Mouse (Mus musculus) stomach, embryonic 15.5 days (tissue): ENCODE data around the gene Crybb2. TPM values are rescaled to one million over a fixed set of nuclear protein-coding genes. Genes with fewer than 3 reads are reported as not detected.

Source experiments
- ATAC-seq: fragments of 200-750 bp; cut with Nextera tagmentation; 2 replicates; pipeline ENCODE4 v1.8.0; 2017; ENCODE audit warnings: low read depth, moderate number of reproducible peaks, moderate TSS enrichment; ENCODE audit not compliant: insufficient read depth, low FRiP score
- H3K27ac ChIP-seq: fragments of 300-500 bp; sonication (generic); 2 replicates; pipeline ENCODE4 v1.5.1; 2015; ENCODE audit warnings: mild to moderate bottlenecking, inconsistent platforms
- H3K27me3 ChIP-seq: fragments of 300-500 bp; sonication (generic); replicated peaks from 2 replicates; pipeline ENCODE4 v1.6.1; 2015; ENCODE audit warnings: inconsistent platforms
- H3K36me3 ChIP-seq: fragments of 300-500 bp; sonication (generic); 2 replicates; pipeline ENCODE4 v1.6.1; 2015; ENCODE audit warnings: inconsistent platforms
- H3K4me1 ChIP-seq: fragments of 300-500 bp; sonication (generic); 2 replicates; pipeline ENCODE4 v1.6.1; 2015; ENCODE audit warnings: inconsistent platforms
- H3K4me2 ChIP-seq: fragments of 300-500 bp; sonication (generic); 2 replicates; pipeline ENCODE4 v1.6.1; 2015; ENCODE audit warnings: mild to moderate bottlenecking, inconsistent platforms
- H3K4me3 ChIP-seq: fragments of 300-500 bp; sonication (generic); replicated peaks from 2 replicates; pipeline ENCODE4 v1.5.1; 2015; ENCODE audit warnings: inconsistent platforms
- H3K9ac ChIP-seq: fragments of 300-500 bp; sonication (generic); 2 replicates; pipeline ENCODE4 v1.6.1; 2015; ENCODE audit warnings: inconsistent platforms
- H3K9me3 ChIP-seq: fragments of 300-500 bp; sonication (generic); 2 replicates; pipeline ENCODE4 v1.6.1; 2016; ENCODE audit warnings: inconsistent platforms
- WGBS: fragments of 180-500 bp; shearing (Covaris S2); methylation state at CpG from one replicate; pipeline ENCODE4 v1.1.7; 2015; 5-methylcytosine and 5-hydroxymethylcytosine counted together
- polyA plus RNA-seq: library from polyadenylated mRNA; unstranded; fragments of >200 nt; fragmentation: Nextera tagmentation; extraction: Ambion mirVana; gene quantifications from 2 replicates; pipeline ENCODE4 v1.2.1, GENCODE M21; 2015

Gene Crybb2
- polyA plus RNA-seq, 1 experiment from 2014 or later: not detected

DNA sequence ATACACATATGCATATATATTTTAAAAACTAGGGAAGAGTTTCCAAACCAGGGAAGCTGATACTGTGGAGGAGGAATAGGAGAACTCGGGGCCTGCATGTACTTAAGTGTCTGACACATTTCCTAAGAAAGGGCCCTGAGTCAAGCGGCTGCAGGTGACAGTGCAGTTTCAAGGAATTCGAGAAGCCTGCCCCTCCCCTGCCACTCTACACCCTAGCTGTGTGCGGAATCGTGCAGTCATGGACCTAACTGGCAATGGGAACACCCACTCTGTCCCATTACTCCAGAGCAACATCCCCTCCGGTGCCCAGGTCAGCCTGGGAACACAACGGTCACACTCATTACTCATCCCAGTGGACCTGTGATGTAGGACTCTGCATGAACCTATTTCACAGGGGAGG lies 36.7 kb upstream of the Crybb2 start:
- H3K4me1 ChIP-seq: peaks cover 23% of the 10 kb centered on the region
- H3K27ac ChIP-seq: no peak overlapping the region; the same call in 1 of the 2 replicates
- WGBS: 64% methylated on average over 7 of the region's 7 CpGs
- H3K4me2 ChIP-seq: no peak overlapping the region
- H3K9ac ChIP-seq: no peak overlapping the region
- H3K27me3 ChIP-seq: no peaks in the 10 kb centered on the region
- no peak overlapping the region for H3K4me3 ChIP-seq
- no peak for ATAC-seq
- no peaks in the 10 kb centered on the region for H3K36me3 ChIP-seq
- H3K9me3 ChIP-seq: no peaks in the 10 kb centered on the region

DNA sequence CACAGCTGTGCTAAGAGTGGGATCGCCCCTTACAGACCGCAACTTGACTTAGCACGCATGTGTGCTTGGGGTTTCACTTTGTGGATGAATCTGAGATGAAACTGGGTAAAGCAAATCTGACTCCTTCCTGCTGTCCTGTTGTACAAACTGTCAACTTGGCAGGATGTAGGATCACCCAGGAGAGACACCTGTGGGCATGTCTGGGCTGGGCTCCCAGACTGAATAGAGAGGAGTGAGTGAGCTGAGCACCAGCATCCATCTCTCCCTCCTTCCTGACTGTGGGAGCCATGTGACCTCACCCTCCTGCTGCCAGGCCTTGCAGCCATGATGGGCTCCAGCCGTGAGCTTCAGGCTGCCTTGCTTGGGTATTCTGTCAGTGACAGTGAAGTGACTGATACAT lies 35.6 kb upstream of the Crybb2 start:
- no peak overlapping the region for H3K9ac ChIP-seq
- no peak overlapping the region for H3K4me3 ChIP-seq
- H3K4me2 ChIP-seq: no peak overlapping the region
- H3K27ac ChIP-seq: peak overlapping the region; percentile 7; the same call in 1 of the 2 replicates
- H3K36me3 ChIP-seq: no peaks in the 10 kb centered on the region; the same call in 1 of the 2 replicates
- H3K27me3 ChIP-seq: no peaks in the 10 kb centered on the region
- H3K9me3 ChIP-seq: no peaks in the 10 kb centered on the region
- WGBS: 83% methylated on average over 4 of the region's 4 CpGs
- ATAC-seq: no peak
- H3K4me1 ChIP-seq: peaks cover 15% of the 10 kb centered on the region

DNA sequence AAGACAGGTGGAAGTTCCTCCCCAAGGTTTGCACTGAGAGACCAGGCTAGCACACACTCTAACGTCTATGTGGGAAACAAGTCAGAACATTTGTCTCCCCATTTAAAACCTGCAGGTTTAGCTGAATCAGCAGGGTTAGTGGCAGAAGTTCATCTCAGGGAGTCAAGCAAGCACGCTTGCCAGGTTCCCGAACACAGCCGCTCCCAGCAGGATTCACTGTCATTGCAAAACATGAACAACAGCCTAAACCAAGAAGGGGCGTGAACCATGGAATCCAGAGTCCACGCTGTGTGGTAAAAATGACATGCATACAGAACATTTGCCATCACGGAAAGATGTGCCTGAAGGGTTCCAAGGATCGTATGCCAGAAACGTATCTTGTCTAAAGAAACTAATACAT lies 35.1 kb upstream of the Crybb2 start:
- no peaks in the 10 kb centered on the region; the same call in 1 of the 2 replicates for H3K36me3 ChIP-seq
- 75% methylated on average over 9 of the region's 9 CpGs for WGBS
- H3K4me3 ChIP-seq: no peak overlapping the region
- peak overlapping the region; percentile 7; the same call in 1 of the 2 replicates for H3K27ac ChIP-seq
- peaks cover 16% of the 10 kb centered on the region for H3K4me1 ChIP-seq
- H3K4me2 ChIP-seq: no peak overlapping the region
- ATAC-seq: no peak
- no peaks in the 10 kb centered on the region for H3K27me3 ChIP-seq
- no peaks in the 10 kb centered on the region for H3K9me3 ChIP-seq
- H3K9ac ChIP-seq: no peak overlapping the region

DNA sequence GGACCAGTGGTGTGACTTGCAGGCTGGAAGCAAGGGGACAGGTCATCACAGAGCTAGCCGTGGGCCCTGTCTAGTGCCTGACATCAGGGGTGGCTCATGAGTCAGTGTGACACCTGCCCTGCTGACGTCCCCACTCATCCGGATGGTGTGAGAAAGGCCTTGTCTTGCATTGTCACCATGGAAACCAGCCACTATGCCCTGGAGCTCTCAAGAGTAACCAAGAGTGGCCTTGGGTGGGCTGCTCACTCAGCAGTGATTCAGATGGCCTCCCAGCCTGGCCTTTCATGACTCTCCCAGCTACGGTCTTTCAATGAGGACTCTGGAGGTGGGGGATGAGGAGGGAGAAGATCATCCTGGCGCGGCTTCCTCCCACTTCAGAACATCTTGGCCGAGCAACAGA lies 32.5 kb upstream of the Crybb2 start:
- Histone ChIP-seq H3K4me3 (no peak overlapping the region), H3K36me3 (peaks cover under 1% of the 10 kb centered on the region; the same call in 1 of the 2 replicates), H3K4me2 (no peak overlapping the region), H3K27ac (no peak overlapping the region), H3K9me3 (no peaks in the 10 kb centered on the region), H3K27me3 (no peaks in the 10 kb centered on the region), H3K9ac (no peak overlapping the region), H3K4me1 (peaks cover 8% of the 10 kb centered on the region; the same call in 1 of the 2 replicates)
- ATAC-seq: no peak
- WGBS: 64% methylated on average over 7 of the region's 7 CpGs

DNA sequence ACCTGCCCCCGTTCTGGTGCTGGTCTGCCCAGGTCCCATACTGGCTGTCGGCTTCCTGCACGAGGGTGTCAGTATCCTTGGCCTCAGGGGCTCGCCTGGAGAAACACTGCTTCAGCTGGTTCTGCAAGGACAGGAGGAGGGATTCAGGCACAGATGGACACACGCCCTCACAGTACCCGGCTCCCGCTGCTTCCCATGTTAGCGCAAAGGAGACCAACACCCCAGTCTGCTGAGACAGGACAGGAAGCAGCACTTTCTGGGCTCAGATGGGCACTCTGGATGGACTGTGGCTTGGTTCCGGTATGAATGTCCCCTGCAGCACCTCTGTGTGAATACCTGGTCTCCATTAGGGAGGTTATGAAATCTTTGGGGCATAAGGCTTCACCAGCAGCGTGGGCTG lies 31.5 kb upstream of the Crybb2 start:
- no peak overlapping the region for H3K4me2 ChIP-seq
- no peak for ATAC-seq
- no peak overlapping the region for H3K4me3 ChIP-seq
- 0 out of 2 replicates have a peak, but pooled peaks cover 4% of the 10 kb centered on the region for H3K4me1 ChIP-seq
- 79% methylated on average over 10 of the region's 10 CpGs for WGBS
- H3K27me3 ChIP-seq: no peaks in the 10 kb centered on the region
- H3K9me3 ChIP-seq: no peaks in the 10 kb centered on the region
- H3K9ac ChIP-seq: no peak overlapping the region
- no peak overlapping the region for H3K27ac ChIP-seq
- peaks cover 6% of the 10 kb centered on the region; the same call in 1 of the 2 replicates for H3K36me3 ChIP-seq

DNA sequence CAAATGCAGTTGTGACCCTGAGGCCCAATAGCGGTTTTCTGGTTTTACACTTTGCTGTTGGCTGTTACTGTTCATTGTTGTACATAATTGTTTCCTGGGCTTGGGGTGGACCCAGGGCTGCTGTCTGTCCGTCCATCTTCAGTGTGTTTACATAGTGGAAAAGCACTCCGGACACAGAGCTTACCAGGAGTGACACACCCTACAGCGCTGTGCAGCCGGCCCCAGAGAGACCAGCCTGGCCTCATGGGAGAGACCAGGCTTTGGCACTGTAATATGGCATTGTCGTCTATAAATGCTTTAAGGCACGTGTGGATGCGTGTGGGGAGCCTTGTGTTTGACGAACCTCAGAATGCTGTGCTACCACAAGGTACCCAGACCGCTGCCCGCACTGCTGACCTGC lies 30.5 kb upstream of the Crybb2 start:
- no peak overlapping the region for H3K27ac ChIP-seq
- H3K4me2 ChIP-seq: no peak overlapping the region
- H3K9me3 ChIP-seq: no peaks in the 10 kb centered on the region
- H3K36me3 ChIP-seq: peaks cover 12% of the 10 kb centered on the region; the same call in 1 of the 2 replicates
- 0 out of 2 replicates have a peak, but pooled peaks cover 4% of the 10 kb centered on the region for H3K4me1 ChIP-seq
- no peak overlapping the region for H3K9ac ChIP-seq
- 67% methylated on average over 11 of the region's 11 CpGs for WGBS
- no peak overlapping the region for H3K4me3 ChIP-seq
- no peak for ATAC-seq
- H3K27me3 ChIP-seq: no peaks in the 10 kb centered on the region

DNA sequence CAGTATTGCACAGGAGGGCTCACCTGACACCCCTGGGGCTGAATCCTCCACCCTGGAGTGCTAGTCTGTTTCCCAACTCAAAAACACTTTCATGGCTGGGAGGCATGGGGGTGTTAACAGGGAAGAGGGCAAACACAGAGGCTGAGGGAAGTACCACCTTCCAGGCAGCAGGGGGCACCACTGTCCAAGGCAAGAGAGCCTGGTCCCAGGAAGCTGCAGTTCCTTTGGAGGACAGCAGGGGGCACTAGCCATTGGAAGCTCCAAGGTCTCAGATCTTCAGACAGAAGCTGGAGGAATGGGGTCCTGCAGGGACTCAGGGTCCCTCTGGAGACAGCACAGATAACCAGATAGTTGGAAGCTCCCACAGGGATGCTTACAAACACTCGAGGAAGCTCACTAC lies 29.6 kb upstream of the Crybb2 start:
- WGBS: 22% methylated on average over 1 of the region's 1 CpGs
- H3K4me3 ChIP-seq: no peak overlapping the region
- peak; percentile 18; the same call in 1 of the 2 replicates for ATAC-seq
- H3K36me3 ChIP-seq: peaks cover 12% of the 10 kb centered on the region; the same call in 1 of the 2 replicates
- no peaks in the 10 kb centered on the region for H3K27me3 ChIP-seq
- H3K4me1 ChIP-seq: 0 out of 2 replicates have a peak, but pooled peaks cover 4% of the 10 kb centered on the region
- no peak overlapping the region for H3K4me2 ChIP-seq
- H3K9ac ChIP-seq: no peak overlapping the region
- no peaks in the 10 kb centered on the region for H3K9me3 ChIP-seq
- H3K27ac ChIP-seq: no peak overlapping the region

DNA sequence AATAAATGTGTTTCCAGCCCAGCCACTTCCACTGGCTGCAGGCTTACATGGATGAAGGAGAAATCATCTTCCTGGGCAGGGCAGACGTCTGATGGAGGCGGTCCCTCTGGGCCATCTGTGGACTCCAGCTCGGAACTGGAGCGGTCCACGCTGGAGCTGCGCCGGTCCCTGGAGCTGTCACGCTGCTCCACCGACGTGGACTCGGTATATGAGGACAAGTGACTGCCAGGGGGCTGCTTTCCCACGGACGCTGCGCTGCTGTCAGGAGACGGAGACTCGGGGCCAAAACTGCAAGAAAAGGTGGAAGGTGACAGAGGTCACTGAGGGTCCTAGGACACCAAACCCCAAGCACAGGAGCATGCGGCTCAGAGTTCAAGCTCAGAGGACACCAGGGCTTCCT lies 27.6 kb upstream of the Crybb2 start:
- no peak overlapping the region for H3K4me3 ChIP-seq
- peaks cover 12% of the 10 kb centered on the region; the same call in 1 of the 2 replicates for H3K36me3 ChIP-seq
- H3K27me3 ChIP-seq: no peaks in the 10 kb centered on the region
- H3K4me1 ChIP-seq: 0 out of 2 replicates have a peak, but pooled peaks cover 4% of the 10 kb centered on the region
- H3K27ac ChIP-seq: no peak overlapping the region
- no peak overlapping the region for H3K4me2 ChIP-seq
- H3K9ac ChIP-seq: no peak overlapping the region
- no peak for ATAC-seq
- WGBS: 88% methylated on average over 17 of the region's 17 CpGs
- no peaks in the 10 kb centered on the region for H3K9me3 ChIP-seq

DNA sequence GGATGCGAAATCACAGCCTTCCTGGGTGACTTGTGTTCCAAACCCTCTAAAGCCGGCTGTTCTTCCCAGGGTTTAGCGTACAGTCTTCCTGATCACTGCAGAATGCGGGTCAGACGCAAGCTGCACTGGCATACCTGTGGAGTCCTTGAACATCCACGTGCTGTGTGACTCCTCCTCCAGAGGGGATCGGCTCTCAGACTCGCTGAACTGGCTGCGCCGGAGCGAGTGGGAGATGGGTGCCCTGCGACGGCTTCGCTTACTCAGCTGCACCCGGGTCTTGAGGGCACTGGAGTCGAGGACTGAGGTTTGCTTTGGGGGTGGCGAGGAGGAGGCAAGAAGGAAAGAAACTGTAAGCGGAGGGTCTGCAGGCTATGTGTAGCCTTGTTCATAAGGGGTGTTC lies 25.5 kb upstream of the Crybb2 start:
- no peak for ATAC-seq
- no peak overlapping the region for H3K27ac ChIP-seq
- H3K9me3 ChIP-seq: no peaks in the 10 kb centered on the region
- H3K9ac ChIP-seq: no peak overlapping the region
- no peak overlapping the region for H3K4me2 ChIP-seq
- no peak overlapping the region for H3K4me3 ChIP-seq
- H3K4me1 ChIP-seq: 0 out of 2 replicates have a peak, but pooled peaks cover 4% of the 10 kb centered on the region
- peaks cover 26% of the 10 kb centered on the region; the same call in 1 of the 2 replicates for H3K36me3 ChIP-seq
- WGBS: 82% methylated on average over 18 of the region's 18 CpGs
- H3K27me3 ChIP-seq: no peaks in the 10 kb centered on the region

DNA sequence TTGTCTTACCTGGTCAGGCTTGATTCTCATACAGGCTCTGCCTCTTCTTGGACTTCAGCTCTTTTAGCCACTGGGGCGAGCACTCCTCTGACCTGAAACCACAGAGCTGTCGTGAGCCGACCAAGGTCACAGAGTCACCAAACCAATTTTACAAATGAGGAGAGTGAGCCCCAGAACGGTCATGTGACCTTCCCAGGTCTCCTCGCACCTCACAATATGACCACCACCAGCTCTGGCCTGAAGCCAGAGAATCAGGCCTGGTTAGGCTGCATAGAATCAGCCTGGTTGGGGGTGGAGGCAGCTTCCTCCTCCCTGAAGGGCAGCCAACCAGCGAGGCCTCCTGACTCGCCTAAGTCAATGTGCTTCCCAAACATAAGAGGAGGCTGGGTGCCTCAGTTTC lies 22.5 kb upstream of the Crybb2 start:
- H3K9me3 ChIP-seq: no peaks in the 10 kb centered on the region
- H3K4me1 ChIP-seq: no peaks in the 10 kb centered on the region
- H3K27me3 ChIP-seq: no peaks in the 10 kb centered on the region
- H3K4me3 ChIP-seq: no peak overlapping the region
- H3K4me2 ChIP-seq: no peak overlapping the region
- peaks cover 30% of the 10 kb centered on the region; the same call in 1 of the 2 replicates for H3K36me3 ChIP-seq
- H3K9ac ChIP-seq: no peak overlapping the region
- H3K27ac ChIP-seq: no peak overlapping the region
- no peak for ATAC-seq
- WGBS: 69% methylated on average over 7 of the region's 7 CpGs

DNA sequence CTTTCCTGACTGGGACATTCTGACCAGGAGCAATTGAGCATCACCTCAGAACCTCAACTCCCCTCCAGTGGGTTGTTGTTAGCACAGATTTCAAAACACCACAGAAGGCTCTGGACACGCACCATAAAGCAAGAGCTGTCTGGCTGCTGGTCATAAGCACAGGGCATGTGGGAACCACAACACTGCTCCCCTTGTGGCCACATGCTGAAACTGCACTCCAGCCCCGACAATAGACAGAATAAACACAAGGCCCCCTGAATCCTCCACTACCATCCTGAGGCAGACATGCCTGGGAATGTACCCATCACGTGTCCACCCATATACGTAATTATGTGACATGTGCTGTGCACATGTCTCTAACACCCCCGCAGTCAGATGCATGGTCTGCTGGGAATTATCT lies 21.2 kb upstream of the Crybb2 start:
- Histone ChIP-seq H3K27me3 (no peaks in the 10 kb centered on the region), H3K27ac (no peak overlapping the region), H3K9ac (no peak overlapping the region), H3K36me3 (peaks cover 23% of the 10 kb centered on the region; the same call in 1 of the 2 replicates), H3K4me1 (no peaks in the 10 kb centered on the region), H3K4me2 (no peak overlapping the region), H3K9me3 (no peaks in the 10 kb centered on the region), H3K4me3 (no peak overlapping the region)
- 56% methylated on average over 5 of the region's 5 CpGs for WGBS
- ATAC-seq: no peak

DNA sequence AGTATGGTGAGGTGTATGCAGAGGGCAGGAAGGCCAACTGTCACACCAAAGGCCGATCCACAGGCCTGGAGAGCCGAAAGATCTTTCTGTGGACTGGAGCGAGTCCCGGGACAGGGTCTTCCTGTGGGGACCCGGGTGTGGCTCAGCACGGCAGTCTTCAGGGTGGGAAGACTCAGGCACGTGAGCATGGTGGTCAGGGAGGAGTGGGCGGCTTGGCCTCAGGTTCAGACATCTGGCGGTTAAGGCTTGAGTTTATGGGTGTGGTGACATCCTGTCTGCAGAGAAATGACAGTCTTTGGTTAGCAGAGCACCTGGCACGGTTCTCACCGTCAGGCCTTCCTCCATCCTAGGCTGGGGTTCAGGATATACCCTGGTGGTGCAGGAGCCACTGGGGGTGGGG lies 20.8 kb upstream of the Crybb2 start:
- WGBS: 85% methylated on average over 11 of the region's 11 CpGs
- Histone ChIP-seq H3K9ac (no peak overlapping the region), H3K36me3 (peaks cover 19% of the 10 kb centered on the region; the same call in 1 of the 2 replicates), H3K9me3 (no peaks in the 10 kb centered on the region), H3K27me3 (no peaks in the 10 kb centered on the region), H3K4me3 (no peak overlapping the region), H3K27ac (no peak overlapping the region), H3K4me1 (no peaks in the 10 kb centered on the region), H3K4me2 (no peak overlapping the region)
- ATAC-seq: no peak
